Mouse (Mus musculus): ENCODE measurements around the gene Ccdc9b. TPM values are rescaled to one million over a fixed set of nuclear protein-coding genes. Genes with fewer than 3 reads are reported as not detected.

Ccdc9b gene
- polyA plus RNA-seq (2015; fragmentation: Illumina TruSeq; extraction: RNeasy Lipid Tissue Mini Kit (QIAGEN cat#74804); ENCODE audit: insufficient read depth, low replicate concordance), result 6.8 TPM

GRCm38 (mm10) chr2:118761906-118762783 is at the start of gene Ccdc9b:
Ccdc9b (minus strand) TSS chr2:118762661.

DNA sequence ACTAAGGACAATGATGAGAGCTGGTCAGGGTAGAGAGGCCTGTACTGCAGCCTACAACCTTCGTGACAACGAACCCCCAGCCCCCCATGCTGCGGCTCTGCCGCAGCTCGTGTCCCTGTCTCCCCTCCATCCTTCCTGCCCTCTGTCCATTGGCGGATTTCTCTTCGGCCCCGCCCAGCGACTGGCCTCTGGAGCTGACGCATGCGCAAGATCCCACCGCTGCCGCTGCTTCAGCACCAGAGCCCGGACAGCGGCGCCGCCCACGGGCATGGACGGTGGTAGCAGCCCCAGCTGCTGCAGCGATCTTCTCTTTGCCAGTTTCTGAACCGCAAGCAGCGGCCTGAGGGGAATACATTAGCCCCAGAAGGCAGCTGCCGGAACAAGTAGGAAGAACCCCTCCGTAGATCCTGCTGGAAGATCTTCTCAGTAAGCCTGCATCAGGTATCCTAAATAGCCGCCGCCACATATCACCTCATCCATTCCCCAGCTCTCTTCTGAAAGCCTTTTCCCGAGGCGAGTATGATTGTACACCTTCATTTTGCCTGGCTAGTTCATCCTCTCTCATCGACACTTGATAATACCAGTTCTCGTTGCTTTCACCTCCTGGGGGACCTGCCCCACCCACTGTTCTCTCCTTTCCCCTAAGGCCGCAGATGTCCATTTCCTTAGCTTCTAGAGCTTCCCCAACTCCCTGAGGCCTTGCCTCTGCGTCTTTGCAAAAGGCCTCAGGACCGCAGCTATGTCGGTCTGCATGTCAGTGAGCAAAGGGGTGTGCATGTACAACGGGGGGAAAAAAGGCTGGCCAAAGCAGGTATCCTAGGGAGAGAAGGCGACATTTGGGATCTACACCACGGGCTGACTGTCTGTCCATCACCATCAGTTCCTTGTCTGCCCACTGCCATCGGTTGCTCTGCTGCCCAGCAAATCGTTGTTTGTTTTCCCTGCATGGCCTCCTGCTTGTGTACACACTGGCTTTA is 17.3 kb upstream of the Ccdc9b start, which contains the start of gene Disp2:
Disp2 (plus strand) TSS at position 216 of the 977 bp plus-strand sequence.

DNA sequence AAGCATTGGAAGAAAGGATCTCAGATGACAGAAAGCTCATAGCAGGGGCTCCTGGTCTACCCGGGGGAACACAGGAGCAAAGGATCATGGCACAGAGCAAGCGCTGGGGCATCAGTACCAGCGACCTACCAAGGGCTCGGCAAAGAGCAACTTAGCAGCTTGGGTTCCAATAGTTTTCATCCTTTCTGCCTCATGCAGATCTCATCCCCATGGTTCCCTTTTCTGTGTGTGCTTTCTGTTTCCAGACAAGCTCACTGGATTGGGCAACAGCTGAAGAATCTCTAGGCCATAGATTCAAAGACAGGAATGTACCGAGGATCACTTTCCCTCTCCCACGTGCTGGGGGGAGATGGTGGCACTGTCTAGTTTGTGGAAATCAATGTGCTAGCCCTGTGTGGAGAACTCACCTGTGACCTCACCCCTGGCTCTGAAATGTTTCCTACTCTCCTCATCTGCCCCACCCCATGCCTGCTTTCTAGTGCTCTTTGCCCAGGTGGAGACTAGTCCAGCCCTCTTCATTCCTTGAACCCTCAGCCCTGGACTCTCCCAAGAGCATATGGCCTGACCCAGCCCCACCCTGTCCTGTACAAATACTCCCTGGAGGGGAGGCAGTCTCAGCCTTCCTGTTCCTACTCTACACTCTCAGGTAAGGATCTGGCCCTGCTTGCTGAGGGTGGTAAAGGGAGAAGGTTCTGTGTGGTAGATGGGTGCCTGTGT is 9.9 kb upstream of the Ccdc9b start, which contains the start of gene Phgr1:
Phgr1 (plus strand) TSS at position 612 of the 717 bp plus-strand sequence.

DNA sequence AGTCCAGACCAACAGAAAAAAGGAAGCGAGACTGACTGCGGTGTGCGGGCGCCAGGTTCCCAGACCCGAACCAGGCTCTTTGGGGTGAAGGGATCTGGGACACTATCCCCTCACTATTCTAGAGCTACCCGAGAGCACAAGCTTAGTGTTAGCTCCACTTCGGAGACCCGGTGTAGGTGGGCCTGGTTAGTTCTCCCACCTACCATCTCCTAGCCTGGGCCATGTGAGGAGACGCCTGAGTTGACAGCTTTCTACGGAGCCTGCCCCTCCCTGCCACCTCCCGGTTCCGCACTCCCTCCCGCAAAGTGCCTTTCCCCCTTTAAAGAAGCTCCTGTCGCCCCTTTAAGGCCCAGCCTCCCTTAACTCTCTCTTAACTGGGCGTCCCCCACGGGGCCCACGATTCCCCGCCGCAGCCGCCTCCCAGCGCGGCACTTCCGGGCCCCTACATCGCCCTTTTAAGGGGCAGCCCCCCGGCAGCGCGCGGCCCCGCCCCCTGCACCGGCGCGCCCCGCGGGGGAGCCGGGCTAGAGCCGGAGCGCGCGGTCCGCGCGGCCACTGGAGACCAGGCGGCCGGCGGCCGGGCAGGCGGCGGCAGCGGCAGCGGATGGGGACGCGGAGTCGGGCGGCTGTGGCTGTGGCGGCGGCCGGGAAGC is 17.1 kb downstream of the Ccdc9b start, which contains the start of gene Inafm2:
Inafm2 (plus strand) TSS at position 527 of the 653 bp plus-strand sequence.

DNA sequence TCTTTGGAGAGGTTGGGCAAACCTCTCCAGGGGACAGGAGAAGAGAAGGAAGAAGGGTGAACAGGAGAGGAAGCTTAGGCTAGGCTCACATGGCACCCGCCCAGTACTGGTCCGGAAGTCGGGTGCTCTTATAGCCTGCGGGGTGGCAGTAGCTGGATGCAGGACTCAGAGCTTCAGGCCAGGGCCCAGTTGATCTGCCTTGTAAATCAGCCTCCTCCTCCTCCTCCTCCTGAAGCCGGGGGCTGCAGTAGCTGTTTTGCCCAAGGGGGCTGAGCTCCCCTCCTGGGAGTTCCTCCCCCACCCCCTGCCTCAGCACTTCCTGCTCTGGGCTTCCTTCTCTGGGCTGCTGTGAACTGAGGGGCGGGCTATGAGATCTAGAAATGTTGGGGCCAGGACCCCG is 34.1 kb downstream of the Ccdc9b start, which contains the start of gene Plcb2:
Plcb2 (minus strand) TSS at position 102 of the 400 bp plus-strand sequence.

Other genes starting within 250 kb of the Ccdc9b start
- 21.3 TPM for gene Bmf, start 213.0 kb downstream of the Ccdc9b start, polyA plus RNA-seq (2015; fragmentation: Illumina TruSeq; extraction: RNeasy Lipid Tissue Mini Kit (QIAGEN cat#74804); ENCODE audit: insufficient read depth, low replicate concordance)
- 20.2 TPM for gene Bub1b, start 164.4 kb downstream of the Ccdc9b start, polyA plus RNA-seq (2015; fragmentation: Illumina TruSeq; extraction: RNeasy Lipid Tissue Mini Kit (QIAGEN cat#74804); ENCODE audit: insufficient read depth, low replicate concordance)
- gene Pak6, start 99.4 kb downstream of the Ccdc9b start, polyA plus RNA-seq (2015; fragmentation: Illumina TruSeq; extraction: RNeasy Lipid Tissue Mini Kit (QIAGEN cat#74804); ENCODE audit: insufficient read depth, low replicate concordance), result 0.19 TPM
- gene Ankrd63, start 58.7 kb downstream of the Ccdc9b start, polyA plus RNA-seq (2015; fragmentation: Illumina TruSeq; extraction: RNeasy Lipid Tissue Mini Kit (QIAGEN cat#74804); ENCODE audit: insufficient read depth, low replicate concordance), result not detected
- gene Plcb2, start 34.2 kb downstream of the Ccdc9b start, polyA plus RNA-seq (2015; fragmentation: Illumina TruSeq; extraction: RNeasy Lipid Tissue Mini Kit (QIAGEN cat#74804); ENCODE audit: insufficient read depth, low replicate concordance), result 56.9 TPM
- gene Inafm2, start 16.9 kb downstream of the Ccdc9b start, polyA plus RNA-seq (2015; fragmentation: Illumina TruSeq; extraction: RNeasy Lipid Tissue Mini Kit (QIAGEN cat#74804); ENCODE audit: insufficient read depth, low replicate concordance), result 22.0 TPM
- gene Phgr1, start 10.1 kb upstream of the Ccdc9b start, polyA plus RNA-seq (2015; fragmentation: Illumina TruSeq; extraction: RNeasy Lipid Tissue Mini Kit (QIAGEN cat#74804); ENCODE audit: insufficient read depth, low replicate concordance), result not detected
- gene Disp2, start 17.1 kb upstream of the Ccdc9b start, polyA plus RNA-seq (2015; fragmentation: Illumina TruSeq; extraction: RNeasy Lipid Tissue Mini Kit (QIAGEN cat#74804); ENCODE audit: insufficient read depth, low replicate concordance), result 0.12 TPM
- gene Knstrn, start 51.3 kb upstream of the Ccdc9b start, polyA plus RNA-seq (2015; fragmentation: Illumina TruSeq; extraction: RNeasy Lipid Tissue Mini Kit (QIAGEN cat#74804); ENCODE audit: insufficient read depth, low replicate concordance), result 26.7 TPM
- 75.0 TPM for gene Ivd, start 99.3 kb upstream of the Ccdc9b start, polyA plus RNA-seq (2015; fragmentation: Illumina TruSeq; extraction: RNeasy Lipid Tissue Mini Kit (QIAGEN cat#74804); ENCODE audit: insufficient read depth, low replicate concordance)
- 15.3 TPM for gene Bahd1, start 137.7 kb upstream of the Ccdc9b start, polyA plus RNA-seq (2015; fragmentation: Illumina TruSeq; extraction: RNeasy Lipid Tissue Mini Kit (QIAGEN cat#74804); ENCODE audit: insufficient read depth, low replicate concordance)
- 5.7 TPM for gene Chst14, start 163.8 kb upstream of the Ccdc9b start, polyA plus RNA-seq (2015; fragmentation: Illumina TruSeq; extraction: RNeasy Lipid Tissue Mini Kit (QIAGEN cat#74804); ENCODE audit: insufficient read depth, low replicate concordance)

Measured in spleen, adult 10 weeks (tissue).